Mouse (Mus musculus): ENCODE measurements around the gene Pagr1a.

The Pagr1a gene

GRCm38 (mm10) chr7:127016971-127017949 lies at the start of gene Pagr1a:
Gene Pagr1a (minus strand): TSS chr7:127017352.
- peak; percentile 100 for DNase-seq (ENCODE audit: low read depth, low spot score)

DNA sequence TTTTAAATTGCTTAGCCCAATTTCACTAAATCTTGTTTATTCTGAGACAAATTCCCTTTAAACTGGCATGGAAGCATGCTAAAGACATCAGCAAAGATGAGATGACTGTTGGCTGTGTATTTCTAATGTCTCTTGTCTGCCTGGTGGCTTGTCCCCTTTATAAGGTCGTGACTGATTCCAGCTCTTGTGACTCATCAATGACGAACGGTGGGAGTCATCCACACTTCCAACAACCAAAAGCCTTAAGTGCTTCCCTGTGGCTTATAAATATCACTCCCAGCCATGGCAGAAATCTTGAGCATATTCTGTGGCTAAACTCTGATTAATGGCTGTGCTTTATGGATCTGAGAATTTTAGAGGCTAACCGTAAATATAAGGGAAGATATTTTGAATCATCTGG lies 49.2 kb upstream of the Pagr1a start:
- no peak for DNase-seq (ENCODE audit: low read depth, low spot score)

- DNase-seq (ENCODE audit: low read depth, low spot score) = no peak
Measured at GRCm38 (mm10) chr7:127065538-127065937, 48.4 kb upstream of the Pagr1a start.

- DNase-seq (ENCODE audit: low read depth, low spot score) = peak; percentile 43
Measured at GRCm38 (mm10) chr7:127055026-127055585, 38.0 kb upstream of the Pagr1a start.

GRCm38 (mm10) chr7:127041851-127042672 lies 24.9 kb upstream of the Pagr1a start, which contains the start of gene Kif22:
Gene Kif22 (minus strand): TSS chr7:127042471.
- DNase-seq (ENCODE audit: low read depth, low spot score) = peak; percentile 90

DNA sequence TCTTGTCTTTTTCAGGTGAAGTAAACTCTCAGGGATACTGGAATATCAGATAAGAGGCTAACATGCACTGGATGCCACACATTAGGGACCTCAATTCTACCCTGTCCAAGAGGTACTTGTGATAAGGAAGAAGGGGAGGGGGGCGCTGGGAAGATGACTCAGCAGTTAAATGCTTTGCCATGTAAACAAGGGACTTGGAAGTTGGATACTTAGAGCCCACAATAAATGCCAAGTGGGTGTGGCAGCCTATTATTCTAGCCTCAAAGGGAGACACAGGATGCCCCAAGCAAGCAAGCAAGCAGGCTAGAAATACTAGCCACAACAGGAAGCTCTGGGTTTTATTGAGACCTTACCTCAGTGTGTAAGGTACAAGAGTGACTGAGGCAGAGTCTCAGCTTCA lies 14.1 kb upstream of the Pagr1a start:
- peak; percentile 55 for DNase-seq (ENCODE audit: low read depth, low spot score)

DNA sequence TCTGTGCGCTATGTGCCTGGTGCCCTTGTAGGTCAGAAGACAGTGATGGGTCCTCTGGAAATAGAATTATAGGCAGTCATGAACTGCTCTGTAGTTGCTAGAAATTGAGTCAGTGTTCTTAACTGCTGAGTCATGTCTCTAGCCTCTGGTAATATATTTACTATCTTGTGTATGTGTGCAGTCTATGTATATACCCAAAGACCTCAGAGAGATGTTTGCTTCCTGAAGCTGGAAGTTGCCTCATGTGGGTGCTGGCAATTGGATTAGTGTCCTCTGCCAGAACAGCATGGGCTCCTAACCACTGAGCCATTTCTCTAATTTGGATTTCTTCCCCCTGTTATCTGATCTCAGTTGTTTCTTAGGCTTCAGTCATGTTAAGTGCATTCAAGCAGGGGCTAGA lies 13.0 kb upstream of the Pagr1a start:
- DNase-seq (ENCODE audit: low read depth, low spot score) = no peak

- no peak for DNase-seq (ENCODE audit: low read depth, low spot score)
Measured at GRCm38 (mm10) chr7:127027885-127028284, 10.7 kb upstream of the Pagr1a start.

DNA sequence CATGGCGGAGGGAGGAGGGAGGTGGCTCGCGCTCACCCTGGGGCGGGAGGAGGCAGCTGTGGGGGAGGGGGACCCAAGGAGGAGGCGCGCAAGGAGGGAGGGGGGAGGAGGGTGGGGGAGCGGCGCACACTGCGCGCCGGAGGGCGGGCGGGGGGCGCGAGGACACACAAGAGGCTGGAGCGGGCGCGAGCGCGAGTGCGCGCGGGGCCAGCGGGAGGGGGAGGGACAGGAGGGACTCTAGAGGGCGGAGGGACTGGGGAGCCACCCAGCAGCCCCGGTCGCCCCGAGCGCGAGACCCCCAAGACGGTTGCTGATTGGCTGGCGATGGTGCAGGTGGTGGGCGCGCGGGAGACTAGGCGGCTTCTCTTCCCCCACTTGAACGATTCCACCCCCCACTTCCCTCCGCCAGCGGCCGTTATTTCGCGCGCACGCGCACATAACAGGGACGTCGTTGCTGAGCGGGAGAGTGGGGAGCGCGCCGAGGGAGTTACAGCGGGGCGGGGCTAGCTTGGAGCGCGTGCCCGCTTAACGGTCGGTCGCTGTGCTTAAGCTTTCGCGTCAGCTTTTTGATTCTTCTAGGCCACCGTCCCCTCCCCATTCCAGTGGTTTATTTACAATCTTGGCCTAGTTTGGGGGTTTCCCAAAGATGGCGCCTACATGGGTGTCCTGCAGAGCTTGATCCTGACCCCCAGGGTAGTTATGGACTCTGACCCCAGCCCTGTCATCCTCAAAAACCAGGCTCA lies 10.0 kb upstream of the Pagr1a start, which contains the start of gene Maz:
Gene Maz (minus strand): TSS at position 54 of the 743 bp plus-strand sequence.
- peak; percentile 100 for DNase-seq (ENCODE audit: low read depth, low spot score)

- DNase-seq (ENCODE audit: low read depth, low spot score) = no peak
Measured at GRCm38 (mm10) chr7:127026616-127026983, 9.4 kb upstream of the Pagr1a start.

DNA sequence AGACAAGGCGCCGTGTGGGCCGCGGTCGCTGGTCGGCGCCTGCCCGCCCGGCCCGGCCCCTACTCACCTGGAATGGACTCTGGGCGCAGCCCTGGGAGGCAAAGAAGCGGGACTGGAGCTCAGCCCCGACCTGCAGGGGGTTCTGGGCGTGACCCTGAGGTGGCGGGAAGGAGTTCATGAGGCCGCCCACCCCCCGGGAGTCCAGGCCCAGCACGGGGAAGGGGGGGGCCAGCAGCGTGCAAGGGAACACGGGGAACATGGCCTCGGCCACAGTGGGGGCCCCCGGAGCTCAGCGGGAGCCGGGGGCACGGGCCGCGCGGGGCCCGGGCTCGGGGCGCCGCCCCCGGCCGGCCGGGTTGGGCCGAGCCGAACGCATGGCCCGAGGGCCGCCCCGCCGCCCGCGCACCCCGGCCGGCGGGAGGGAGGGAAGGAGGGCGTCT lies 9.0 kb upstream of the Pagr1a start:
- DNase-seq (ENCODE audit: low read depth, low spot score) = peak; percentile 80

GRCm38 (mm10) chr7:127025556-127026160 lies 8.5 kb upstream of the Pagr1a start:
- peak; percentile 73 for DNase-seq (ENCODE audit: low read depth, low spot score)

DNA sequence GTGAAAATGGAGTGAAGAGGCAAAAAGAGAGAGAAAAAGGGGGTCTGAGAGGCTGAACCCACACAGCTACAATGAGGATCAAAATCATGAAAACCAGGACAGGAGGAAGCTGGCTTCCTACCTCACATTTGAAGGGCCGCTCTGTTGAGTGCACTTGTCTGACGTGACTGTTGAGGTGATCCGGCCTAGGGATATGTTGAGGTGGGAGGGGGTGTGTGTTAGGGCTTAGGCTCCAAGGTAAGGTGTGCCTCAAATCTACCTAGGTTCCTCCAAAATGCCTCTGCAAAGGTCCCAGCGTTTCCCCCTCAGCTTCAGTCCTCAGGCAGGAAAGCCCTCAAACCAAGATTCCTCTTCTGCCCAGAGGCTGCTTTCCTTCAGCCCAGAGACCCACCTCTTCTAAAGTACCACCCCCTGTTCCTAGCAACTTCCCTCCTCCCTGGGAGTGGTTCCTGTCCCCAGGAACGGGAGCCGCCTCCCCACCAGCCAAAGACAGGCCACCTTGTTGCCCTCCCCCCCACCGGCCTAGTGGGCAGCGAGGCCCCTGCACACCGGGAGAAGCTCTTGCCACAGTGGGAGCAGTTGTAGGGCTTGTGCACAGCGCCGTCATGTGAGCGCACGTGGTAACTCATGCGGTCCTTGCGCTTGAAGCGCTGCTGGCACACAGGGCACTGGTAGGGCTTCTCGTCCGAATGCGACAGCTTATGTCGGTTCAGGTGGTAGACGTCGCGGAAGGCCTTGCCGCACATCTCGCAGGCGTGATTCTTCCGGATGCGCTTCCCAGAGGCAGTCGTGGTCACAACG lies 7.8 kb upstream of the Pagr1a start:
- peak; percentile 90 for DNase-seq (ENCODE audit: low read depth, low spot score)

- DNase-seq (ENCODE audit: low read depth, low spot score) = peak; percentile 70
Measured at GRCm38 (mm10) chr7:127023896-127024690, 6.9 kb upstream of the Pagr1a start.

GRCm38 (mm10) chr7:127023272-127023691 lies 6.1 kb upstream of the Pagr1a start:
- DNase-seq (ENCODE audit: low read depth, low spot score) = no peak

DNA sequence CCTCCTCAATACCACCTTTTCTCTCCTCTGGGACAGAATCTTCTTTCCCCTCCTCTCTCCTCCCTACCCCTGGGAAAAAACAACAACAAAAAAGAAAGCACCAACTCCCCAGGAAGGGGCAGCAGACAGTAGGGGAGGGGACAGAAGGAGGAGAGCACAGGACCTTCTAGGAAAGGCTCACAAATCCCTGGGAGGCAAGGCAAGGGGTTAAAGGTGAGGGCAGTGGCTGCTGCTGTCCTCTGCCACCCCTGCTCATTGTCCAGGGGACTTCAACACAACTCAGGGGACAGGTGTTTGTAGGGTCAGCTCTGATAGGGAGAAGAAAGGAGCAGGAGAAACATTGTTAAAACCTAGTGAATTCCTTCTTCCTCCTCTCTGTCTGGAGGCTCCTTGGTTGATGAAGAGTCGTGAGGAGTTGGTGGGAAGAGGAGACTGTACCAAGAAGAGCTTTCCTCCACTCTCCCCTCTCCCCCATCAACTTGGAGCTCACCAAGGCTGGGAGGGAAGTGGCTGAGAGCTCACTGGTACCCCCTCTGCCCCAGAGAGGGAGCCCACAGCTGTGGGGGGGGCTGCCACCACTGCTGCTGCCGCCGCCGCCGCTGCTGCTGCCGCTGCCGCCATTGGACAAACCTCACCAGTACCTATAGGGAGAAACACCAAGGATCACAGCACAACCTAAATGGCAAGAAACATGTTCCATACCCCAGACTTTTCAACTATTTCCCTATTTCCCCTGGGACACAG lies 5.5 kb upstream of the Pagr1a start:
- DNase-seq (ENCODE audit: low read depth, low spot score) = no peak

DNA sequence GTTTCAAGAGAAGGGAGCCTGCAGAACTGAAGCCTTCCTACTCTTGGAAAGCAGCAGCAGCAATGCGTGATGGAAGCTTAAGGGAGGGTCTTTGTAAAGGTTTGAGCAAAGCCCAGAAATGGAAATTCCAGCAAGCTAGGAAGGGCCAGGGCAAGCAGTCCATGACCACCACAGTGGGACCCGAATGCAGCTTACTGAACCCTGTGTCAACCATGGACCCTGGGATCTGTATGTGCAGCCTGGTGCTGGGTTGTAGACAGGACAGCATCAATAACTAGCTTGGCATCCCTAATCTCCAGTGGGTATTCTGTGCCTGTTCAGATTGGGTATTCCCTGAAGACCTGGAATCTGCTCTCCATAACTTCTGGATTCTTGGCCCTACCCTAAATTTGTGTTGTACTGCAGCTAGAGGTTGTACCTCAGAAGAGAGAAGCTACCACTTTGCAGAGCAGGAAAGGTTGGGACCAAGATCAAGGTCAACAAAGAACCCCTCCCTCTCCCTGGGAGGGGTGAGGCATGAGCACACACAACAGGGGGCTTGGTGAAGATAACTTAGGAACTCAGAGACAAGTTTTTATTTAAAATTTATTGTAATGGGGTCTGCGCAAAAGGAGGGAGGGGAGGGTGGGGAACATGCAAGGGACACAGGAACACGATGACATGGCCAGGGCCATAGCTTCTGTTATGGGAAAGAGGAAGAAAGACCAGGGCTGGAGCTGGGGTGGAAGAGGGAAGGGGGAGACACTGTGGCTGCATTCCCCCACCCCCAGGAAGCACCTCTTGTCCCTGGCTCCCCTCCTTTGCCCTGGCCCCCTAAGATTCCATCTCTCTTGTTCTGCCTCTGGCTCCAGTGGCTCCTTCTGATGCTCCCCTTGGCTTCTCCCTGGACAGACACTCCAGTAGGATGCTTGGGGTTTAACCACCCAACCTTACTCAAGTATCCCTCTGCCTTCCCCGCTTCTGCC lies 4.7 kb upstream of the Pagr1a start:
- DNase-seq (ENCODE audit: low read depth, low spot score) = peak; percentile 19

Data from CD4-positive, CD25-positive, alpha-beta regulatory T cell, adult 2 months (primary cell).